Mouse (Mus musculus): ENCODE results near the gene Tmem179b. TPM values are rescaled to one million over a fixed set of nuclear protein-coding genes. Genes with fewer than 3 reads are reported as not detected.

Gene Tmem179b
- polyA plus RNA-seq, 1 experiment from 2014 or later: 120 TPM

DNA sequence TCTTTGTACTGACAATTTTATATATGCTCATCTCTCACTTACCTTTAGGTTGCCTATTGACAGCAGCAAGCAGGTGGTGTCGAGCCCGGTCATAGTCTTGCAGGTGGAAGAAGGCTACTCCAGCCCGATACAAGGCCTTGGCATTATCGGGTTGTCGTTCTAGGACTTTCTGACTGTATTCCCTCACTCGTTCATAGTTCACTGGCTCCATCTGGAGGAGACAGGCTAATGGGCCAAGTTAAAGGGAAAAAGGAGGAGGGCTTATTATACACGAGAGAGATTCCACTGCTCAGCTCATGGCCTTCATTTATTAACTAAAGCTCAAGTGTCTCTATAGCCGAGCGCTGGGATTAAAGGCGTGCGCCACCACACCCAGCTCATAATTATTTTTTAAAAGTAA, 41.5 kb upstream of the Tmem179b start:
- Histone ChIP-seq H3K27ac (ENCODE audit: low read length) (no peak overlapping the region), H3K4me1 (ENCODE audit: control insufficient read depth, insufficient read depth, low read length) (peaks cover 9% of the 10 kb centered on the region), H3K9me3 (ENCODE audit: control insufficient read depth, low read length) (no peaks in the 10 kb centered on the region), H3K27me3 (replicated peaks; ENCODE audit: control insufficient read depth, insufficient read depth, low read length) (no peaks in the 10 kb centered on the region), H3K9ac (ENCODE audit: low read depth, low read length) (no peak overlapping the region), H3K36me3 (ENCODE audit: control insufficient read depth, insufficient read depth, low read length) (0 out of 2 replicates have a peak, but pooled peaks cover 7% of the 10 kb centered on the region), H3K4me3 (ENCODE audit: low read length) (no peak overlapping the region), H3K4me2 (ENCODE audit: low read depth, low read length) (no peak overlapping the region)
- 66% methylated on average over 11 of the region's 11 CpGs for WGBS
- no peak for ATAC-seq

GRCm38 (mm10) chr19:8806810-8807209, 32.5 kb upstream of the Tmem179b start:
- no peak for ATAC-seq
- H3K4me3 ChIP-seq (ENCODE audit: low read length): no peak overlapping the region
- no peak overlapping the region for H3K4me2 ChIP-seq (ENCODE audit: low read depth, low read length)
- H3K4me1 ChIP-seq (ENCODE audit: control insufficient read depth, insufficient read depth, low read length): peaks cover 6% of the 10 kb centered on the region; the same call in 1 of the 2 replicates
- 93% methylated on average over 5 of the region's 5 CpGs for WGBS
- H3K36me3 ChIP-seq (ENCODE audit: control insufficient read depth, insufficient read depth, low read length): peaks cover 10% of the 10 kb centered on the region
- no peak overlapping the region for H3K9ac ChIP-seq (ENCODE audit: low read depth, low read length)
- H3K9me3 ChIP-seq (ENCODE audit: control insufficient read depth, low read length): no peaks in the 10 kb centered on the region
- H3K27me3 ChIP-seq (replicated peaks; ENCODE audit: control insufficient read depth, insufficient read depth, low read length): no peaks in the 10 kb centered on the region
- no peak overlapping the region for H3K27ac ChIP-seq (ENCODE audit: low read length)

DNA sequence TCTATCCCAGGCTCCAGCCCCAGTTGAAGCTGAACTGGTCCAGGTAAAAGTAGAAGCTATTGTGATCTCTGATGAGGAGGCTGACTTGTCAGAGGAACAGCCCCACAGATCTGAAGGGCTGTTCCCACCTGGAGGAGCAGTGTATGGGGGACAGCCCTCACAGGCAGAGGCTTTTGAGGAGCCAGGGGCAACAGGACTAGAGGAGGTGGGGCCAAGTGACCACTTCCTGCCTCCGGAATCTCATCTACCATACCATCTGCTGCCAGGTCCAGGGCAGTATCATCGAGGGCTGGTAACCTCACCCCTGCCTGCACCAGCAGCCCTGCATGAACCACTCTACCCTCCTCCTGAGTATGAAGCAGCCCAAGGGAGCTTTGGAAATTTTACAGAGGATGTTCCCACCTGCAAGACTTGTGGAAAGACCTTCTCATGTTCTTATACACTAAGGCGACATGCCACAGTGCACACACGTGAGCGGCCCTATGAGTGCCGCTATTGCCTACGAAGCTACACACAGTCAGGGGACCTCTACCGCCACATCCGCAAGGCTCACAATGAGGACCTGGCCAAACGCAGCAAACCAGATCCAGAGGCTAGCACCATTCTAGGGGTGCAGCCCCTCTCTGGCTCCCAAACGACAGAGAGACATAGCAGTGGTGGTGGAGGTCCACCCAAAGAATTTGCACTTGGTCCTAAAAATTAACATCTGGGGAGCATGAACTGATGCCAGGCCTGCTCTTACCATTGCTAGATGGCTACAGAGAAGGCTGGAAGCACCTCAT, 29.8 kb upstream of the Tmem179b start:
- Histone ChIP-seq H3K4me2 (ENCODE audit: low read depth, low read length) (no peak overlapping the region), H3K9me3 (ENCODE audit: control insufficient read depth, low read length) (no peaks in the 10 kb centered on the region), H3K4me3 (ENCODE audit: low read length) (no peak overlapping the region), H3K36me3 (ENCODE audit: control insufficient read depth, insufficient read depth, low read length) (peaks cover 5% of the 10 kb centered on the region), H3K9ac (ENCODE audit: low read depth, low read length) (no peak overlapping the region; the same call in 1 of the 2 replicates), H3K27ac (ENCODE audit: low read length) (no peak overlapping the region), H3K27me3 (replicated peaks; ENCODE audit: control insufficient read depth, insufficient read depth, low read length) (no peaks in the 10 kb centered on the region), H3K4me1 (ENCODE audit: control insufficient read depth, insufficient read depth, low read length) (peaks cover 6% of the 10 kb centered on the region; the same call in 1 of the 2 replicates)
- ATAC-seq: no peak
- WGBS: 90% methylated on average over 11 of the region's 11 CpGs

DNA sequence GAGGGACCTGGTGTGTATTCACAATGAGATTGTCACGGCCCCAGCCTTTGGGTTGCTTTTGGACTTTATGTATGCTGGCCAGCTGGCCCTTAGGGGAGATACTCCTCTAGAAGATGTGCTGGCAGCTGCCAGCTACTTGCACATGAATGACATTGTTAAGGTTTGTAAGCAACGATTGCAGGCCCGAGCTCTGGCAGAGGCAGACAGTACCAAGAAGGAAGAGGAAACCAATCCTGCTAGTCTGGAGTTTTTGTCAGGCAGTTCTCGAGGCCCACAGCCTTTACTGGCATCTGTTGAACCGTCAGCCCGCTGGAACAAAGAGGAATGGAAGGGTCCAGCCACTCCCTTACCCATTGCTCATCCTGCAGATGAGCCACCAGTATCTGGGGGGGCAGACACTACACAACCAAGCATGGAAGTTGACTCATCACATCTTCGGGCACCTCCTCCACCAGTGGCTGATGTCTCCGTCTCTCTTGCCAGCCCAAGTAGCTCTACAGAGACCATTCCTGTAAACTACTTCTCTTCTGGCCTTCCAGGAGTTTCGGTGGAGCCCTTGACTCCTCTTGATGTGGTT, 29.0 kb upstream of the Tmem179b start:
- Histone ChIP-seq H3K36me3 (ENCODE audit: control insufficient read depth, insufficient read depth, low read length) (peaks cover 3% of the 10 kb centered on the region; the same call in 1 of the 2 replicates), H3K9me3 (ENCODE audit: control insufficient read depth, low read length) (no peaks in the 10 kb centered on the region), H3K4me2 (ENCODE audit: low read depth, low read length) (peak overlapping the region; percentile 57; the same call in 1 of the 2 replicates), H3K9ac (ENCODE audit: low read depth, low read length) (no peak overlapping the region), H3K4me1 (ENCODE audit: control insufficient read depth, insufficient read depth, low read length) (peaks cover 6% of the 10 kb centered on the region; the same call in 1 of the 2 replicates), H3K27me3 (replicated peaks; ENCODE audit: control insufficient read depth, insufficient read depth, low read length) (no peaks in the 10 kb centered on the region), H3K27ac (ENCODE audit: low read length) (no peak overlapping the region), H3K4me3 (ENCODE audit: low read length) (no peak overlapping the region)
- ATAC-seq: no peak
- 89% methylated on average over 9 of the region's 9 CpGs for WGBS

DNA sequence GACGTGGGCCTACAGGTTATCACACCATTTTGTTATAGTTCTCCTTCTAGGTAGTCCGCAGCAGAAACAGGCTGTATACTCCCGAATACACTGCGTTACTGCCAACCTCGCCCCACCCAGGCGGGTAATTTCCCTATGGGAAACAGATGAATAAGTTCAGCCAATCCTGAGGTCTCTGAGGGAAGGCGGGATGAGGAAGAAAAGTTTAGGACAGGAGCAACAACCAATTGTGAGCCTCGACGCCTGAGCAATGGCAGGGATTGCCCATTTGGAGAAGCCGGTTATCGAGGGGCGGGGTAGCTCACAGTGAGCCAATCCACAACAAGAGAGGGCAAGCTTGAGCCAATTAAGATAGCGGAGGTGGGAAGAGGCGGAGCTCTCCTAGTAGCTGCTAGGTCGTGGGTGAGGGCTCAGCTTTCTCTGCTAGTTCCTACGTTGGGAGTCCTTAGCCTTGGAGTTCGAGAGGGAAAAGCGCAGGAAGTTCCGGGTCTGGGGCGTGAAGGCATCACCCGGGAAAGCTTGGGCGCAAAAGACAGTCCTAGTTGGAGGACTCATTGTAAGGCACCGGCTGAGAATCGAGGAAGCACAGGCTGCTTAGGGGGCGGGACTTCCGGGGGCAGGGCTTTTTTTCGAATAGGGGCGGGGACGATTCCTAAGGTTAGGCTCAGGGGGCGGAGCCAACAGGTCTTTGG, 28.0 kb upstream of the Tmem179b start, which contains the start of gene Zbtb3:
Zbtb3 (plus strand) TSS at position 426 of the 692 bp plus-strand sequence.
- peak; percentile 97 for ATAC-seq
- Histone ChIP-seq H3K27ac (ENCODE audit: low read length) (peak within 1 kb of the TSS; percentile 88), H3K4me1 (ENCODE audit: control insufficient read depth, insufficient read depth, low read length) (peaks cover 10% of the 10 kb centered on the region), H3K9me3 (ENCODE audit: control insufficient read depth, low read length) (no peaks in the 10 kb centered on the region), H3K27me3 (replicated peaks; ENCODE audit: control insufficient read depth, insufficient read depth, low read length) (no peaks in the 10 kb centered on the region), H3K4me3 (ENCODE audit: low read length) (peak within 1 kb of the TSS; percentile 72), H3K36me3 (ENCODE audit: control insufficient read depth, insufficient read depth, low read length) (peaks cover 3% of the 10 kb centered on the region; the same call in 1 of the 2 replicates), H3K4me2 (ENCODE audit: low read depth, low read length) (peak within 1 kb of the TSS; percentile 74), H3K9ac (ENCODE audit: low read depth, low read length) (peak within 1 kb of the TSS; percentile 72)
- WGBS: under 1% methylated on average over 30 of the region's 30 CpGs

GRCm38 (mm10) chr19:8798947-8799315, 24.7 kb upstream of the Tmem179b start:
- Histone ChIP-seq H3K9ac (ENCODE audit: low read depth, low read length) (no peak overlapping the region; the same call in 1 of the 2 replicates), H3K27me3 (replicated peaks; ENCODE audit: control insufficient read depth, insufficient read depth, low read length) (no peaks in the 10 kb centered on the region), H3K4me1 (ENCODE audit: control insufficient read depth, insufficient read depth, low read length) (peaks cover 14% of the 10 kb centered on the region), H3K27ac (ENCODE audit: low read length) (no peak overlapping the region), H3K4me2 (ENCODE audit: low read depth, low read length) (peak overlapping the region; percentile 72; the same call in 1 of the 2 replicates), H3K36me3 (ENCODE audit: control insufficient read depth, insufficient read depth, low read length) (peaks cover 2% of the 10 kb centered on the region; the same call in 1 of the 2 replicates), H3K4me3 (ENCODE audit: low read length) (peak overlapping the region; percentile 72; the same call in 1 of the 2 replicates), H3K9me3 (ENCODE audit: control insufficient read depth, low read length) (no peaks in the 10 kb centered on the region)
- no peak for ATAC-seq

DNA sequence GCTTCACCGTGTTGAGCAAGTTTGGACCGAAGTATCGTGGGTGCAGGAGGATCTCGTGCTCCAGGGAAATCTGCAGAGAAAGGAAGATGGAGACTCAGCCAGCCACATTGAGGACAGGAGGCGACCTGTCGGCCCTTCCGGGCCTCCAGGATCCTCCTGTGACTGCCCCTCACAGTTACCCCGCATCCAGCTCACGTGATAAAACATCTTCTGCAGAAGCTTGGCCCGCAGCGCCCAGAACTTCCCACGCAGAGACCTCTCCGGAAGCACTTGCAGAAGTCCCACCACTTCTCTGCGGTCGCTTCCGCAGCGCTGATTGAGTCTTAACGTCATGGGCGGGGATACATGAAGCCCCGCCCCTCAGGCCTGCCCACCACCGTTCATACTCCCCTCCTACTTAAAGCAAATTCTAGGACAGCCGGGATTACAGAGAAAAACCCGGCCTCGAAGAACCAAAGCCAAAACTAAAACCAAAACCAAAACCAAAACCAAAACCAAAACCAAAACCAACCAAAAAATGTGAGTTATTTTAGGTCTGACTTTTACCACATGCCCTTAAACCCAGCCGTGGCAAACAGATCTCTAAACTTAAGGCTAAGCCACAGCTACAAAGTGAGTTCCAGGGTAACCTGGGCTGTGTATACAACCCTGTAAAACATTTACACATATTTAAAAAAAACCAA, 24.1 kb upstream of the Tmem179b start, which contains the start of gene Polr2g:
Polr2g (minus strand) TSS at position 314 of the 683 bp plus-strand sequence.
- H3K9me3 ChIP-seq (ENCODE audit: control insufficient read depth, low read length): no peaks in the 10 kb centered on the region
- peak; percentile 79 for ATAC-seq
- peak within 1 kb of the TSS; percentile 58; the same call in 1 of the 2 replicates for H3K27ac ChIP-seq (ENCODE audit: low read length)
- peak within 1 kb of the TSS; percentile 72 for H3K4me3 ChIP-seq (ENCODE audit: low read length)
- no peaks in the 10 kb centered on the region for H3K27me3 ChIP-seq (replicated peaks; ENCODE audit: control insufficient read depth, insufficient read depth, low read length)
- 1% methylated on average over 25 of the region's 25 CpGs for WGBS
- peaks cover 14% of the 10 kb centered on the region for H3K4me1 ChIP-seq (ENCODE audit: control insufficient read depth, insufficient read depth, low read length)
- H3K36me3 ChIP-seq (ENCODE audit: control insufficient read depth, insufficient read depth, low read length): peaks cover 7% of the 10 kb centered on the region
- peak within 1 kb of the TSS; percentile 72 for H3K4me2 ChIP-seq (ENCODE audit: low read depth, low read length)
- peak within 1 kb of the TSS; percentile 74 for H3K9ac ChIP-seq (ENCODE audit: low read depth, low read length)

GRCm38 (mm10) chr19:8790171-8790570, 15.9 kb upstream of the Tmem179b start:
- no peak overlapping the region for H3K4me2 ChIP-seq (ENCODE audit: low read depth, low read length)
- H3K9ac ChIP-seq (ENCODE audit: low read depth, low read length): no peak overlapping the region
- no peaks in the 10 kb centered on the region for H3K27me3 ChIP-seq (replicated peaks; ENCODE audit: control insufficient read depth, insufficient read depth, low read length)
- peaks cover 15% of the 10 kb centered on the region for H3K36me3 ChIP-seq (ENCODE audit: control insufficient read depth, insufficient read depth, low read length)
- ATAC-seq: no peak
- peaks cover 3% of the 10 kb centered on the region; the same call in 1 of the 2 replicates for H3K4me1 ChIP-seq (ENCODE audit: control insufficient read depth, insufficient read depth, low read length)
- WGBS: 82% methylated on average over 7 of the region's 7 CpGs
- H3K9me3 ChIP-seq (ENCODE audit: control insufficient read depth, low read length): no peaks in the 10 kb centered on the region
- no peak overlapping the region for H3K27ac ChIP-seq (ENCODE audit: low read length)
- no peak overlapping the region for H3K4me3 ChIP-seq (ENCODE audit: low read length)
